Mouse (Mus musculus) thymus, adult 2 months (tissue): ENCODE results near the gene Mtor.

Source experiments
- CTCF ChIP-seq: fragments of 200-500 bp; IDR thresholded peaks from 2 replicates; pipeline ENCODE4 v1.5.1; 2012; ENCODE audit warnings: mild to moderate bottlenecking, control low read depth, low read length, moderate library complexity, borderline replicate concordance; ENCODE audit not compliant: control insufficient read depth, poor library complexity, insufficient read depth; ENCODE audit errors: extremely low read depth
- POLR2A ChIP-seq: fragments of 200-500 bp; IDR thresholded peaks from 2 replicates; pipeline ENCODE4 v1.6.1; 2012; ENCODE audit warnings: mild to moderate bottlenecking, low read length, control low read depth, moderate library complexity; ENCODE audit not compliant: control insufficient read depth, poor library complexity, insufficient read depth; ENCODE audit errors: extremely low read depth

DNA sequence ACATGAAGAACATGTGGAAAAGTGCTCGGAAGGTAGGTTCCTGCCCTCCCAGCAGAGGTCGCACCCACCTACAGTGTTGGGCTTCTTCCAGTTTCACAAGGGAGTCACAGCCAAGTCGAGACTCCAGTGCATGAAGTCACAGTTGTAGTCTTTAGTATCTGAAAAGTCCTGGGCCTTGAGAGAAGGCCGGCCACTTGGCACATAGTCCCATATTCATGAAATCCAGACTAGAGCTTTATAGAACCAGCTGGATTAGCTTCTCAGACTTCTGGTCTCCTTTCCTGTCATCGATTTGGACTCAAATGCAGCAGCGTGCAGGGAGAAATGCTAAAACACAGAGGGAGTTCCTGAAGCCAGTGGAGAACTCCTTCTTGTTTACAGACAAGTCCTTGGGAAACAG is 82.4 kb downstream of the Mtor start:
- TF ChIP-seq POLR2A: no peak
- TF ChIP-seq CTCF: no peak
